Mouse (Mus musculus): Measurements from ENCODE around the gene Slc17a5.

DNA sequence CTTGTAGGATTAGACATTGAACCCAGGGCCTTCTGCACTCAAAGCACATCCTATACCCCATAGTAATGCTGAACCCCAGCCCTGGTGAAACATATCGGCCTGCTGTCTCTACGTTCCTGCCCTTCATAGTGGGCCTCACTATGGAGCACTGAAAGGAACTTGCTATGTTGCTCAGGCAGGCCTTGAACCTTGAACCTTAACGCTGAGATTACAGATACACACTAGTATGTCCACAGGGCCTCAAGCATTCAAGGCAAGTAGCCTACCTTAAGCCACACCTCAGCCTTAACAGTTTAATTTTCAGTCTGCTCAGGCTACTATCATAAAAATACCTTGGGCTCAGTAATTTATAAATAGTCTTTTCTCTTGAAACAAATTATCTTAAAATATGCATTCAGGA lies 95.6 kb downstream of the Slc17a5 start:
- no peak for TF ChIP-seq FLI1 (IDR thresholded peaks at IDR 0.05; ENCODE audit: low read length)
- TF ChIP-seq GATA1 (IDR thresholded peaks at IDR 0.05; ENCODE audit: borderline replicate concordance, low read length), result no peak
